Mouse (Mus musculus) mature B cell (primary cell): ENCODE data around the gene Brms1.
"Not testable (repeated sequence)": the region's sequence is repeated elsewhere in the genome, so short reads cannot be mapped to it uniquely, and the experiment has no call there.

Experiments used
- in situ Hi-C: fragments of 300-500 bp; cut with MboI; formaldehyde crosslinking; loops from 2 replicates; pipeline ENCODE4 v1.14.3; 2019

The Brms1 gene

GRCm38 (mm10) chr19:5040862-5041523, at the start of gene Brms1:
Brms1 (plus strand) TSS chr19:5041354.
- in situ Hi-C loops: no loop called here

DNA sequence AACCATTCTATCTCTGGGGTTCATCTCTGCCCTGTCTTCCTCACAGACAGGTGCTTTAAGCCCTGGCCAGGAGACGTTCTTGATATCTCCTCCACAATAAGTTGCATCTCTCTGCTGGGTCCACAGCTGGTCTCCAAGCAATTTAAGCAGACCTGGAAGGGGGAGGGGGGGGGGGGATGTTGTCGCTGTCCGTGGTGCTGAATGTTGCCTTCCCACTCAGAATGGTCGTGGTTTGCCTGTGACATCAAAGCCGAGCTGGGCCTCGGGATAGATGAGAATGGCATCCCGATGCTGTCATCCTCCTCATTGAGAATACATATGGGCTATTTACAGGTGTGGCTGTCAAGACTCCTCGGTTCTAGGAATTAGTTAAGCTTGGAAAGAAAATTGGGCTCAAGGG, 48.8 kb upstream of the Brms1 start:
- in situ Hi-C loops: no loop called here

GRCm38 (mm10) chr19:4992904-4993303, 48.2 kb upstream of the Brms1 start:
- in situ Hi-C loops: no loop called here

- in situ Hi-C loops: no loop called here
These were observed 47.1 kb upstream of the Brms1 start for GRCm38 (mm10) chr19:4994043-4994442.

GRCm38 (mm10) chr19:4999445-5000140, 41.6 kb upstream of the Brms1 start:
- in situ Hi-C loops: no loop called here

GRCm38 (mm10) chr19:5001666-5002406, 39.3 kb upstream of the Brms1 start:
- in situ Hi-C loops: no loop called here

DNA sequence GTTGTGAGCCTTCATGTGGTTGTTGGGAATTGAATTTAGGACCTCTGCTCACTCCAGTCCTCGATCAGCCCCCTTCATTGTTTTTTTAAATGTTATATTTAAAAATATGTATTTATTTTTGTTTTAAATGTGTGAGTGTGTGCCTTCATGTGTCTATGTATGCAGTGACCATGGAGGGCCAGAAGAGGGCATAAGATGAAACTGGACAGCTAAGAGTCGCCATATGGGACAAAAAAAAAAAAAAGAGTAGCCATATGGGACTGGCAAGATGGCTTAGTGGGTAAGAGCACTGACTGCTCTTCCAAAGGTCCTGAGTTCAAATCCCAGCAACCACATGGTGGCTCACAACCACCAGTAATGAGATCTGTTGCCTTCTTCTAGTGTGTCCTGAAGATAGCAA, 37.5 kb upstream of the Brms1 start:
- in situ Hi-C loops: not testable (repeated sequence)

DNA sequence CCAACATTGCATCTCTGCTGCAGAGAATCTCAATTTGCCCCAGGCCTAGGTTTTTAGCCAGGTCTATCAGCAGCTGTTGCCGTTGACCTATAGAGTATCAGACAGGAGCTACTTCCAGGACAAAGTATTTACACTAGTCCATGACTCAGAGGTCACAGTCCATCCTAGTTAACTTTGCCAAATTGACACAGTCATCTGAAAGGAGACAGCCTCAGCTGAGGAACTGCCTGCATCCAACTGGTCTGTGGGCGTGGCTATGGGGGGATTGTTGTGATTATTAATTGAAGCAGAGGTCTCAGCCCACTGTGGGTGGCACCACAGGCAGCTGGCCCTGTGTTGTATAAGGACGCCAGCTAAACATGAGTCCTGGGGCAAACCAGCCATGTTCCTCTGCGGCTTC, 36.2 kb upstream of the Brms1 start:
- in situ Hi-C loops: no loop called here

GRCm38 (mm10) chr19:5013138-5013537, 28.0 kb upstream of the Brms1 start:
- in situ Hi-C loops: no loop called here

GRCm38 (mm10) chr19:5014961-5015398, 26.2 kb upstream of the Brms1 start:
- in situ Hi-C loops: no loop called here

DNA sequence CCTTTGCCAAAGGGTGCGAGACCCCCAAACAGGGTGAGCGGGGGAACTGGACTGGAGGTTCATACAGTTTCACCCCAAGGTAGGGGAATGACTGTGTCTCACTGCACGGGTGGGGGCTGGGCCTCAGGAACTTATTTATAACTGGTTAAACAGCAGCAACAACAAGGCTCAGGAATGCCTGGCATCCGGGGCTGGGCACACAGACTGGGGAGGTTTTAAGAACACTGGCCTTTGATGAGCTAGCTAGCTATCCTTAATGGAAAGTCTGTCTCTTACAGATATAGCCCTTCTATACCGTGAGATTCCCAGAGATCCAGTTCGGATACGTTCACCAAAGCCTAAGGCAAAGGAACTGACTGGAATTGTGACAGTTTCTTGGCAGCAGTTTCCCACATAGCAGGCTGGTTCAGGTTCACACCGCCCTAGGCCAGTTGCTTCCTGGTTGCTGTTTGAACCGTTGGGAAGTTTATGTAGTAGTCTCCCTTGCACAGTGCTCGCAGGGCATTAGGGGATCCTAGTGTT, 24.9 kb upstream of the Brms1 start:
- in situ Hi-C loops: no loop called here

GRCm38 (mm10) chr19:5016782-5017181, 24.4 kb upstream of the Brms1 start:
- in situ Hi-C loops: no loop called here

DNA sequence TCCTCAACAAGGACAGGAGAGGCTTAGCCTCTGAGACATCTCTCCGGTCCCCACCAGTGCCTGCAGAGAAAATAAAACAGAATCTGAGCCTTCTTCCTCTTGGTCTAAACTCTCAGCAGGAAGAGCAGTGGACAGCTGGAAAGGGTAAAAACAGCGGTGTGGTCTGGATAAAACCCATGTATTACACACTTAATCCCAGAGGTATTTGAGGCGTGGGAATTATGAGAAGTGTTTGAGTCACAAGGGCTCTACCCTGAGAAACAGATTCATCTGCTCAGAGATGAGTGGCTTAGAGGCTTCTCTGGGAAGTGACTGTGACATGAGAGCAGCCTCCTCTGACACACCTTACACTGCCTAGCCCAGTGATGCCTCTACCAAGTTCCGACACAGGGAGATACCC, 23.5 kb upstream of the Brms1 start:
- in situ Hi-C loops: no loop called here

- in situ Hi-C loops: no loop called here
These were observed 23.0 kb upstream of the Brms1 start for GRCm38 (mm10) chr19:5018191-5018590.

DNA sequence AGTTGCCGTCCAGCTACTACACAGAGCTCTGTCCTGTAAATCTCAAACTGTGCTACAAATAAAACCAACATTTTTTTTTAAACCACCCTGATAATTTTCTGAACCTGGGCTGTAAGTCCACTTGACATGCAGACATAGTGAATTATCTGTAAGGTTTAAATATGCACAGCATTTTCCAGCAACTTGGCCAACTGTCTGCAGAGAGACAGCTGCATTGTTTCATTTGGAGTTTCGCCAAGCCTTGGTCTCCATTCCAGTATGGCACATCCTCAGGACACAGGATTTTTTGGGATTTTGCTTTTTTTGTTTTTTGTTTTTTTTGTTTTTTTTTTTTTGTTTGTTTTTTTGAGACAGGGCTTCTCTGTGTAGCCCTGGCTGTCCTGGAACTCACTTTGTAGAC, 19.7 kb upstream of the Brms1 start:
- in situ Hi-C loops: no loop called here

DNA sequence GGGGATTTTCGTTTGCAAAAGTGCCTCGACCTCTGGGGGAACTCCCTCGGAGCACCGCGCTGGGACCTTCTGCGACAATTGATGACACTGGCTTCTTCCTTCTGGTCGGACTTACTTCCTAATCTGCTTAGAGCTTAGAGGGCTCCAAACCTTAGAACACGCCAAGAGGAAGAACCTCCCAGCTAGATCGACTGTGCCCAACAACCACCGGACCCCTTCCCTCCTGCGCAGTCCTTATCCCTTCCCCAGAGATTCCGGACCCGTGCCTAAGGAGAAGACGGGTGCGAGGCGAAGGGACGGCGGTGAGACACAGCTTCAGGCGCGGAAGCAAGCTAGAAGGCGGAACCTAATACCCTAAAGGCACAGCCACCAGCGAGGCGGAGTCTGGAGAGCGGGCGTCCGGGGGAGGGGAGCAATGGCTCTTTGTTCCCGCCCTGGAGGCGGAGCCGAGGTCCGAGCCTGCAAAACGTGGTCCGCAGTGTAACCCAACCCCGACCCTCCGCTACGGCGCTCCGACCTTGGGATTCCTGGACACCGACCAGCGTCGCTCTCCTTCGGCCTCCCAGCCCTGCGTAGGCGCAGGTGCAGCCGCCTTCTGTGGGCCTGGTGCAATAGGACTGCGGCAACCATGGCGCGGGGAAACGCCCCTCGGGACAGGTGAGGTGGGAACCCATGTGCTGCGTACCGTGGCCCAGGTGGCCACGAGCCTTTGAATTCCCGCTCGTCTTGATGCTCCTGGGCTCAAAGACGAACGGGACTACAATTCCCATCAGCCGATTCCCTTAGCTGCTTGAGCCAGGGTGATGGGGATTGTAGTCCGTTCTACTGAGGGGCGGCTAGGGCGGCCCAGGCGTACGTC, 17.3 kb upstream of the Brms1 start, which contains the start of gene Slc29a2:
TSS of gene Slc29a2 (plus strand) at position 240 of the 859 bp plus-strand sequence.
- in situ Hi-C loops: no loop called here

GRCm38 (mm10) chr19:5026111-5026510, 15.0 kb upstream of the Brms1 start:
- in situ Hi-C loops: no loop called here

- in situ Hi-C loops: no loop called here
These were observed 8.5 kb upstream of the Brms1 start for GRCm38 (mm10) chr19:5032686-5033085.

DNA sequence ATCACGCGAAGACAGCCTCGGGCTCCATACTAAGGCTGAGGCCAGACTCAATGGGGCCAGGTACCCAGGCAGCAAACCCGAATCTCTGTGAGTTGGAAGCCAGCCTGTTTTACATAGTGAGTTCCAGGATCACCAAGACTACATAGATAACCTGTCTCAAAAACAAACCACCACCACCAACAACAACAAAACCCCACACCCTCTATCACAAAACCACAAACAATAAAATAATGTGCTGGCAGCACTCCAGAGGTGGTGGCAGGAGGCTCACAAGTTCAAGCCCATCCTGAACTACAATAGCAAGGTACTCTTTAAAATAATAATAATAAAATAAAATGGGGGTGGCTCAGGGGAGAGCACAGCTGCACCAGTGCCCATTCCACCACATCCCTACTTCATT, 4.6 kb upstream of the Brms1 start:
- in situ Hi-C loops: no loop called here

DNA sequence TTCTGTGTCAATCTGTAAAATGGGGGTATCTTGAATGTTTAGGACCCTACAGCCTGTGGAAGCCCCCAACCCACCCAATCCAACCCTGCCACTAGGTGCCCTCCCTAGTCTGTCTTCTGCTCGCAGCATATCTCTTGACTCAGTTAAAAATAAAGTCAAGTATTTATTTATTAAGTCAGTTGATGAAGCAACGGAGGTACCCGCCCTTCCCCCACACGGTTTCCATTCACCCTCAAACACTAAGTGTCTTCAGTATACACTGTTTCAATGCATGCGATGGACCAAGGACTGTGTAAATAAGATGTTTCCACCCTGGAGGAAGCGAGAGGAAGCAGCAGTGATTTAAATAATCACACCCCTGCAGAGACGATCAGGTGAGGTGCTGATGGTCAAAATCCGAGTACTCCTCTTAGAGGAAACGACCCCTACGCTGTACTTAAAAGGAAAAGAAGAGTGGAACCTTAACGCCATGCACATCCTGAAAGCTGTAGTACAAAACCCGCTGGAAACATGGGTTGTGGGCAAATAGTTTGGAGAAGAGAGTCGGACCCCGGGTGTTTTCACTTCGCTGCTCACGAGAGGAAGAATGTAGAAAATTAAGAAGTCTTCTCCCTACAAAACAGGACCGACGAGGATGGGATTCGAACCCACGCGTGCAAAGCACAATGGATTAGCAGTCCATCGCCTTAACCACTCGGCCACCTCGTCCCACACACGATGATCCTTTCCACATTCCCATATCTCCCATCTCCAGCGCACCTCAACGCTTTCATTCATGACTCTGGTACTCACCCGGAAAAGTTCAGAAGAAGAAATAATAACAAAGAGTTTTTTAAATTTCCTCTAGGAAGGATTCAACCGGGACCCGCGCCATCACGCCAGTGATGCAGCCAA, 3.2 kb upstream of the Brms1 start:
- in situ Hi-C loops: no loop called here
